Mouse (Mus musculus): ENCODE data around the gene Anks1b. TPM values are rescaled to one million over a fixed set of nuclear protein-coding genes. Genes with fewer than 3 reads are reported as not detected.

Gene Anks1b
- 0.43 TPM in 1 of 3 replicates, not detected in the others for total RNA-seq (2017)

GRCm38 (mm10) chr10:89873146-89873950 is at the start of gene Anks1b:
TSS of gene Anks1b (plus strand) at chr10:89873509.
- no peak for ATAC-seq (replicated peaks; ENCODE audit: insufficient number of reproducible peaks, low FRiP score, low TSS enrichment, poor library complexity, severe bottlenecking)

GRCm38 (mm10) chr10:89823906-89824305 is 49.4 kb upstream of the Anks1b start:
- 0 out of 2 replicates have a peak, but pooled peaks have one; percentile 47 for ATAC-seq (replicated peaks; ENCODE audit: insufficient number of reproducible peaks, low FRiP score, low TSS enrichment, poor library complexity, severe bottlenecking)

GRCm38 (mm10) chr10:89826896-89827295 is 46.4 kb upstream of the Anks1b start:
- ATAC-seq (replicated peaks; ENCODE audit: insufficient number of reproducible peaks, low FRiP score, low TSS enrichment, poor library complexity, severe bottlenecking): no peak

- ATAC-seq (replicated peaks; ENCODE audit: insufficient number of reproducible peaks, low FRiP score, low TSS enrichment, poor library complexity, severe bottlenecking): no peak
These were observed 41.0 kb upstream of the Anks1b start for GRCm38 (mm10) chr10:89832334-89832733.

GRCm38 (mm10) chr10:89833166-89833565 is 40.1 kb upstream of the Anks1b start:
- no peak for ATAC-seq (replicated peaks; ENCODE audit: insufficient number of reproducible peaks, low FRiP score, low TSS enrichment, poor library complexity, severe bottlenecking)

- ATAC-seq (replicated peaks; ENCODE audit: insufficient number of reproducible peaks, low FRiP score, low TSS enrichment, poor library complexity, severe bottlenecking): no peak
These were observed 35.8 kb upstream of the Anks1b start for GRCm38 (mm10) chr10:89837476-89837875.

GRCm38 (mm10) chr10:89838834-89839233 is 34.5 kb upstream of the Anks1b start:
- ATAC-seq (replicated peaks; ENCODE audit: insufficient number of reproducible peaks, low FRiP score, low TSS enrichment, poor library complexity, severe bottlenecking): no peak

- ATAC-seq (replicated peaks; ENCODE audit: insufficient number of reproducible peaks, low FRiP score, low TSS enrichment, poor library complexity, severe bottlenecking): no peak
These were observed 22.4 kb upstream of the Anks1b start for GRCm38 (mm10) chr10:89850951-89851350.

- ATAC-seq (replicated peaks; ENCODE audit: insufficient number of reproducible peaks, low FRiP score, low TSS enrichment, poor library complexity, severe bottlenecking): no peak
These were observed 17.9 kb upstream of the Anks1b start for GRCm38 (mm10) chr10:89855251-89855875.

GRCm38 (mm10) chr10:89856286-89856685 is 17.0 kb upstream of the Anks1b start:
- ATAC-seq (replicated peaks; ENCODE audit: insufficient number of reproducible peaks, low FRiP score, low TSS enrichment, poor library complexity, severe bottlenecking): no peak

GRCm38 (mm10) chr10:89868211-89868610 is 5.1 kb upstream of the Anks1b start:
- no peak for ATAC-seq (replicated peaks; ENCODE audit: insufficient number of reproducible peaks, low FRiP score, low TSS enrichment, poor library complexity, severe bottlenecking)

- no peak for ATAC-seq (replicated peaks; ENCODE audit: insufficient number of reproducible peaks, low FRiP score, low TSS enrichment, poor library complexity, severe bottlenecking)
These were observed 4.5 kb upstream of the Anks1b start for GRCm38 (mm10) chr10:89868836-89869235.

GRCm38 (mm10) chr10:89872501-89873145 is 686 bp upstream of the Anks1b start:
- ATAC-seq (replicated peaks; ENCODE audit: insufficient number of reproducible peaks, low FRiP score, low TSS enrichment, poor library complexity, severe bottlenecking): no peak

- no peak for ATAC-seq (replicated peaks; ENCODE audit: insufficient number of reproducible peaks, low FRiP score, low TSS enrichment, poor library complexity, severe bottlenecking)
These were observed 727 bp downstream of the Anks1b start for GRCm38 (mm10) chr10:89874036-89874435.

GRCm38 (mm10) chr10:89883561-89883960 is 10.3 kb downstream of the Anks1b start:
- ATAC-seq (replicated peaks; ENCODE audit: insufficient number of reproducible peaks, low FRiP score, low TSS enrichment, poor library complexity, severe bottlenecking): no peak

- no peak for ATAC-seq (replicated peaks; ENCODE audit: insufficient number of reproducible peaks, low FRiP score, low TSS enrichment, poor library complexity, severe bottlenecking)
These were observed 29.5 kb downstream of the Anks1b start for GRCm38 (mm10) chr10:89902720-89903337.

- no peak for ATAC-seq (replicated peaks; ENCODE audit: insufficient number of reproducible peaks, low FRiP score, low TSS enrichment, poor library complexity, severe bottlenecking)
These were observed 38.6 kb downstream of the Anks1b start for GRCm38 (mm10) chr10:89911889-89912288.

GRCm38 (mm10) chr10:89913174-89913573 is 39.9 kb downstream of the Anks1b start:
- no peak for ATAC-seq (replicated peaks; ENCODE audit: insufficient number of reproducible peaks, low FRiP score, low TSS enrichment, poor library complexity, severe bottlenecking)

GRCm38 (mm10) chr10:89917141-89917540 is 43.8 kb downstream of the Anks1b start:
- no peak for ATAC-seq (replicated peaks; ENCODE audit: insufficient number of reproducible peaks, low FRiP score, low TSS enrichment, poor library complexity, severe bottlenecking)
